Mouse (Mus musculus): ENCODE results near the gene Gramd1a. TPM values are rescaled to one million over a fixed set of nuclear protein-coding genes. Genes with fewer than 3 reads are reported as not detected.
A peak's percentile ranks its signal among the peaks of the same experiment; 100 is the strongest.

The Gramd1a gene
- 5.1 and 6.6 TPM in 2 replicates for total RNA-seq (2014; rRNA removed)
- 17.0 and 33.0 TPM in 2 replicates for polyA plus RNA-seq (2012; rRNA removed)

GRCm38 (mm10) chr7:31155296-31156033 lies at the start of gene Gramd1a:
Gene Gramd1a (minus strand): TSS chr7:31155896.
- peak within 1 kb of the TSS; percentile 53 for H3K27ac ChIP-seq (replicated peaks; ENCODE audit: insufficient read depth, low read depth, low read length)
- peaks cover 3% of the 10 kb centered on the region; the same call in 1 of the 2 replicates for H3K4me1 ChIP-seq (ENCODE audit: control insufficient read depth, insufficient read depth, low read length)
- WGBS, result 63% methylated on average over 5 of the region's 5 CpGs
- H3K27me3 ChIP-seq (ENCODE audit: control insufficient read depth, insufficient read depth, low read length), result no peaks in the 10 kb centered on the region
- TF ChIP-seq CTCF (IDR thresholded peaks at IDR 0.05; ENCODE audit: low read depth, low read length) (no peak), POLR2A (IDR thresholded peaks at IDR 0.05; ENCODE audit: extremely low read depth, insufficient read depth, low read length) (no peak)
- H3K36me3 ChIP-seq (ENCODE audit: control insufficient read depth, insufficient read depth, low read length), result no peaks in the 10 kb centered on the region
- DNase-seq (ENCODE audit: extremely low read depth, low read depth, low spot score), result no peak
- 0 out of 2 replicates have a peak within 1 kb of the TSS, but pooled peaks have one; percentile 8 for H3K9ac ChIP-seq (ENCODE audit: low read depth, low read length)
- peaks cover 3% of the 10 kb centered on the region; the same call in 1 of the 2 replicates for H3K79me2 ChIP-seq (ENCODE audit: control insufficient read depth, insufficient read depth, low read length)
- H3K4me3 ChIP-seq (ENCODE audit: insufficient read depth, low read depth, low read length), result no peak within 1 kb of the TSS

GRCm38 (mm10) chr7:31195591-31196307 lies 40.1 kb upstream of the Gramd1a start:
- TF ChIP-seq CTCF (IDR thresholded peaks at IDR 0.05; ENCODE audit: low read depth, low read length) (no peak), POLR2A (IDR thresholded peaks at IDR 0.05; ENCODE audit: extremely low read depth, insufficient read depth, low read length) (no peak)
- Histone ChIP-seq H3K36me3 (ENCODE audit: control insufficient read depth, insufficient read depth, low read length) (no peaks in the 10 kb centered on the region), H3K79me2 (ENCODE audit: control insufficient read depth, insufficient read depth, low read length) (no peaks in the 10 kb centered on the region), H3K27me3 (ENCODE audit: control insufficient read depth, insufficient read depth, low read length) (no peaks in the 10 kb centered on the region), H3K27ac (replicated peaks; ENCODE audit: insufficient read depth, low read depth, low read length) (no peak overlapping the region), H3K4me1 (ENCODE audit: control insufficient read depth, insufficient read depth, low read length) (no peaks in the 10 kb centered on the region), H3K9ac (ENCODE audit: low read depth, low read length) (no peak overlapping the region), H3K4me3 (ENCODE audit: insufficient read depth, low read depth, low read length) (no peak overlapping the region)
- WGBS, result 30% methylated on average over 3 of the region's 3 CpGs
- DNase-seq (ENCODE audit: extremely low read depth, low read depth, low spot score), result peak; percentile 41

- TF ChIP-seq POLR2A (IDR thresholded peaks at IDR 0.05; ENCODE audit: extremely low read depth, insufficient read depth, low read length) (no peak), CTCF (IDR thresholded peaks at IDR 0.05; ENCODE audit: low read depth, low read length) (no peak)
- H3K79me2 ChIP-seq (ENCODE audit: control insufficient read depth, insufficient read depth, low read length), result no peaks in the 10 kb centered on the region
- no peaks in the 10 kb centered on the region for H3K36me3 ChIP-seq (ENCODE audit: control insufficient read depth, insufficient read depth, low read length)
- no peaks in the 10 kb centered on the region for H3K4me1 ChIP-seq (ENCODE audit: control insufficient read depth, insufficient read depth, low read length)
- WGBS, result 78% methylated on average over 4 of the region's 4 CpGs
- H3K27me3 ChIP-seq (ENCODE audit: control insufficient read depth, insufficient read depth, low read length), result no peaks in the 10 kb centered on the region
- no peak for DNase-seq (ENCODE audit: extremely low read depth, low read depth, low spot score)
- H3K27ac ChIP-seq (replicated peaks; ENCODE audit: insufficient read depth, low read depth, low read length), result no peak overlapping the region
- H3K9ac ChIP-seq (ENCODE audit: low read depth, low read length), result no peak overlapping the region
- no peak overlapping the region for H3K4me3 ChIP-seq (ENCODE audit: insufficient read depth, low read depth, low read length)
Observed at GRCm38 (mm10) chr7:31184711-31185110, 29.0 kb upstream of the Gramd1a start.

- Histone ChIP-seq H3K27ac (replicated peaks; ENCODE audit: insufficient read depth, low read depth, low read length) (no peak overlapping the region), H3K4me3 (ENCODE audit: insufficient read depth, low read depth, low read length) (no peak overlapping the region), H3K4me1 (ENCODE audit: control insufficient read depth, insufficient read depth, low read length) (no peaks in the 10 kb centered on the region), H3K9ac (ENCODE audit: low read depth, low read length) (no peak overlapping the region), H3K27me3 (ENCODE audit: control insufficient read depth, insufficient read depth, low read length) (no peaks in the 10 kb centered on the region), H3K36me3 (ENCODE audit: control insufficient read depth, insufficient read depth, low read length) (no peaks in the 10 kb centered on the region), H3K79me2 (ENCODE audit: control insufficient read depth, insufficient read depth, low read length) (no peaks in the 10 kb centered on the region)
- WGBS, result 48% methylated on average over 2 of the region's 2 CpGs
- no peak for DNase-seq (ENCODE audit: extremely low read depth, low read depth, low spot score)
- TF ChIP-seq POLR2A (IDR thresholded peaks at IDR 0.05; ENCODE audit: extremely low read depth, insufficient read depth, low read length) (no peak), CTCF (IDR thresholded peaks at IDR 0.05; ENCODE audit: low read depth, low read length) (no peak)
Observed at GRCm38 (mm10) chr7:31182863-31183262, 27.2 kb upstream of the Gramd1a start.

- Histone ChIP-seq H3K9ac (ENCODE audit: low read depth, low read length) (no peak overlapping the region), H3K79me2 (ENCODE audit: control insufficient read depth, insufficient read depth, low read length) (no peaks in the 10 kb centered on the region), H3K27me3 (ENCODE audit: control insufficient read depth, insufficient read depth, low read length) (no peaks in the 10 kb centered on the region), H3K4me3 (ENCODE audit: insufficient read depth, low read depth, low read length) (no peak overlapping the region), H3K27ac (replicated peaks; ENCODE audit: insufficient read depth, low read depth, low read length) (no peak overlapping the region), H3K36me3 (ENCODE audit: control insufficient read depth, insufficient read depth, low read length) (no peaks in the 10 kb centered on the region), H3K4me1 (ENCODE audit: control insufficient read depth, insufficient read depth, low read length) (no peaks in the 10 kb centered on the region)
- TF ChIP-seq CTCF (IDR thresholded peaks at IDR 0.05; ENCODE audit: low read depth, low read length) (peak; percentile 90), POLR2A (IDR thresholded peaks at IDR 0.05; ENCODE audit: extremely low read depth, insufficient read depth, low read length) (no peak)
- WGBS, result 21% methylated on average over 22 of the region's 22 CpGs
- peak; percentile 49 for DNase-seq (ENCODE audit: extremely low read depth, low read depth, low spot score)
Observed at GRCm38 (mm10) chr7:31176886-31177763, 21.4 kb upstream of the Gramd1a start.
